Mouse (Mus musculus) heart, adult 2 months (tissue): Measurements from ENCODE around the gene Map7.

ENCODE experiments used
- CTCF ChIP-seq: fragments of 200-600 bp; IDR thresholded peaks from 2 replicates; pipeline ENCODE4 v1.8.1; 2022; ENCODE audit warnings: antibody characterized with exemption, mild to moderate bottlenecking, moderate library complexity
- EP300 ChIP-seq: fragments of 200-500 bp; IDR thresholded peaks from 2 replicates; pipeline ENCODE4 v1.6.1; 2011; ENCODE audit warnings: low read depth, low read length, control low read depth; ENCODE audit not compliant: insufficient read depth
- POLR2A ChIP-seq: fragments of 200-500 bp; IDR thresholded peaks from 2 replicates; pipeline ENCODE4 v1.6.1; 2011; ENCODE audit warnings: mild to moderate bottlenecking, low read depth, low read length, control low read depth; ENCODE audit not compliant: insufficient read depth

DNA sequence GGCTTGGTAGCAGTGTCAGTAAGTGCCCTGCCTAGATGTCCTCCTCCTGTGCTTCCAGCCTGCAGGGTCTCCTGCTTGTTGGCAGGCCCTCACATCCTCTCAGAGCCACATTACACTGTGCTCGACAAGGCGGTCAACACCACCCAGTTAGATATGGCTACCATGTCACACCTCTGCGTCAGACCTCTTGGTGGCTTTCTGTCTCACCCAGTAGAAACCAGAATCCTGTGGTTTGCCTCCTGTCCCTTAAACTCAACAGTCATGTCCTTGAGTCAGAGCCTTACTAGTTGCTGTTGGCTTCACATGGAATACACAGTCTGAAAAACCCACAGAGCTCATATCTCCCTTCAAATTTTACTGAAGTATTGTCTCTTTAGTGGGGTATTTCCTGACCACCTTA is 87.4 kb downstream of the Map7 start:
- TF ChIP-seq CTCF (no peak), POLR2A (no peak), EP300 (no peak)
